Mouse (Mus musculus) spleen, adult 2 months (tissue): ENCODE data around the gene Gpr173.
"Not testable (repeated sequence)": the region's sequence is repeated elsewhere in the genome, so short reads cannot be mapped to it uniquely, and the experiment has no call there.

Source experiments
- CTCF ChIP-seq: fragments of 200-500 bp; IDR thresholded peaks from 2 replicates; pipeline ENCODE4 v1.5.1; 2011; ENCODE audit warnings: mild to moderate bottlenecking, inconsistent platforms; ENCODE audit not compliant: insufficient read depth, insufficient read length, insufficient replicate concordance; ENCODE audit errors: extremely low read depth
- POLR2A ChIP-seq: fragments of 200-500 bp; IDR thresholded peaks from 2 replicates; pipeline ENCODE4 v1.6.1; 2011; ENCODE audit warnings: low read depth, low read length, inconsistent platforms

- TF ChIP-seq POLR2A, CTCF: not testable (repeated sequence)
These were observed 39.1 kb downstream of the Gpr173 start for GRCm38 (mm10) chrX:152329400-152329799.
